ENCODE assay signal across 24 mouse cellular contexts in the genomic region with DNA sequence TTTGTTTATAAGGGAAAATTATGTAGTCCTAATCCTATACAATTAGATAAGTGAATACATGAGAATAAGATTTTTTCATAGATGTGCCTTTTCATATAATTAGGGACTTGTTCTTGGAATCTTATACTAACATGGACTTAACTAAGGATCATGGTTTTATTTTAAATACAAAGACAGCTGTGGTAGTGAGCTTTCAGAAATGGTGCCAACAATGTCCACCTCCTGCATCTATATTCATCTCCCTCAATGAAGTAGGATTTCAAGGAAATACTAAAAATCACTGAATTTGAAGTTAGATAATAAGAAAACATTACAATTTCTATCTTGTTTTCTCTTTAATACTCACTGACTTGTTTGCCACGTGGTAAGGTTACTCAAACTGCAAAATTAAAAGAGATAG.
"Had no signal": no experiment of that assay in that cellular context is flagged by ENCODE, and none has a peak within 500 bp of the region (broad histone marks: within the 10 kb centered on the region; RNA-seq: fewer than 3 reads in every experiment).

No protein-coding gene starts in this region.

- DNase-seq: gastrocnemius, postnatal 14 days; gastrocnemius, postnatal 36 days; heart, adult 11 months; heart, adult 2 months; heart, postnatal 14 days; heart, postnatal 36 days; kidney, adult 11 months; kidney, adult 2 months; kidney, adult 9 months; kidney, postnatal 14 days; kidney, postnatal 36 days; layer of hippocampus, adult 9-11 months; liver; liver, embryonic 13.5 days had no signal

- H3K4me3 ChIP-seq: heart, adult 2 months; heart, embryonic 13.5 days; heart, embryonic 15.5 days; hindbrain, embryonic 13.5 days; hindbrain, embryonic 15.5 days; kidney, embryonic 15.5 days; limb, embryonic 10.5 days; limb, embryonic 12.5 days; liver, embryonic 13.5 days had no signal

- H3K4me1 ChIP-seq: heart, embryonic 13.5 days; heart, embryonic 15.5 days; hindbrain, embryonic 13.5 days; hindbrain, embryonic 15.5 days; kidney, embryonic 15.5 days; limb, embryonic 10.5 days; limb, embryonic 12.5 days; liver, embryonic 13.5 days had no signal

- ATAC-seq: hindbrain, postnatal 0 days; intestine, embryonic 16.5 days had no signal

- H3K27ac ChIP-seq: heart, adult 2 months; heart, embryonic 13.5 days; heart, embryonic 15.5 days; hindbrain, embryonic 13.5 days; hindbrain, embryonic 15.5 days; hindbrain, postnatal 0 days; kidney, embryonic 15.5 days; kidney, postnatal 0 days; limb, embryonic 10.5 days; limb, embryonic 12.5 days; liver, embryonic 13.5 days had no signal

- H3K27me3 ChIP-seq: heart, embryonic 13.5 days; heart, embryonic 15.5 days; hindbrain, embryonic 13.5 days; hindbrain, embryonic 15.5 days; kidney, embryonic 15.5 days; limb, embryonic 12.5 days; liver, embryonic 13.5 days had no signal
